Mouse (Mus musculus) retina, postnatal 7 days (tissue): ENCODE data around the gene Cdk10.
"Not testable (repeated sequence)": the region's sequence is repeated elsewhere in the genome, so short reads cannot be mapped to it uniquely, and the experiment has no call there.

ENCODE experiments used
- DNase-seq: peaks from one replicate; pipeline ENCODE4 v3.0.0-alpha.2; 2012; ENCODE audit warnings: low read depth, low spot score

Cdk10 gene

DNA sequence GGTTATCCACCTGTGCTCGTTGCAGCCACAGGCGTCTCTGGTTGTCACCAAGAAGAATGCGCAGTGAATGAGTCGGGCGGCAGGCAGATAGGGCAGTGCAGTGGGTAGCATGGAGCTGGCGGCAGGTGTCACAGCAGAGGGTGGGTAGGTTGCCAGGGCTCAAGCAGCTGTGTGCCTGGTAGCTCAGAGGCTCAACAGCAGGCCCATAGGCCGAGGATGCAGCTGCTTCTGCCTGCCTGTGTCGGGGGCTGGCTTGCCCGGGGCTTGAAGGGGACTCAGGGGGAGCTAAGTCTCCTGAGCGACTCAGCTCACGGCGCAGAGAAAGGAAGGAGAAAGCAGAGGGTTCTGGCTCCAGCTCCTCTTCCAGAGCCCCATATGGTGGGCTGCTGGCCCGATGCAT lies 8.7 kb downstream of the Cdk10 start:
- DNase-seq = no peak

DNA sequence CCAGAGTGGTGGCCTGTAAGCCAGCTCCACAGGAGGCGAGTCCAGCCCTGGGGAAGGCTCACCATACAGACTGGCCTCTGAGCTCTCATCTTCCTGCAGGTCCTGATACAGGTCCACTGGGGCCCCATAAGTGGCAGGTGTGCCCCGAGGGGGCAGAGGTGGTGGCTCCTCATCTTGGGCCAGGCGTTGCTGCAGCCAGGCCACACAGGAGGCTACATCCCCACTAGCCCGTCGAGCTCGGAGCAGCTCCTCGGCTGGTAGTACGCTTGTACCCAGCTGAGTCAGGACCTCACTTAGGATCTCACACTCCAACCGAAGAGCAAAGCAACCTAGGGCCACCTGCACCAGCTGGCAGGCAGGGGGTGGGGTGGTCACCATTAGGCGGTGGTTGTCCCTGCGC lies 9.1 kb downstream of the Cdk10 start:
- no peak for DNase-seq

DNA sequence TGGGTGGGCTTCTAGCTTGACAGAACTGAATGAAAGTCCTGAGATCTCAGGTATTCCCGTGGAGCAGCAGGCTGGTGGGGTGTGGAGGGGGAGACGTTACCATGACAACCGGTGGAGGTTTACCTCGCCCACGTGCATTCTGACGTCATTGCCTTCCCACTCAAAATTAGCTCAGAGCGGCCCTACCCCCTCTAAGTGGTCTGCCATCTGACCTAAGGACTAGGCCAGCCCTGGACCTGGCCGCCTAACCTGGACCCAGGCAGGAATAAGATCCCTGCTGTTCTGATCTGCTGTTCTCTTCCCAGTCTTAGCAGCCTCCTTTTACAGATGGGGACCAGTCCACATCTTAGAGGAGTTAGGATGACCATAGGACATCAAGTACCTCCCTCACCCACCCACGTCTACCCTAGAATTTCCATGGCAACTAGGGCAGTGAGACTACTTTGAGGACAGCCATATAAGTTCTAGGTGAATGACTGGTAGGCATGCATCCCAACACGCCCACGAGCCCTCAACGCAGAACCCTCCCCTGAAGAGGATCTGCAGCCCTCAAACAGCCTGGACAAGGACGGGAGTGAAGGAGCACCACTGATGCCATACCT lies 10.4 kb downstream of the Cdk10 start:
- DNase-seq = no peak

DNA sequence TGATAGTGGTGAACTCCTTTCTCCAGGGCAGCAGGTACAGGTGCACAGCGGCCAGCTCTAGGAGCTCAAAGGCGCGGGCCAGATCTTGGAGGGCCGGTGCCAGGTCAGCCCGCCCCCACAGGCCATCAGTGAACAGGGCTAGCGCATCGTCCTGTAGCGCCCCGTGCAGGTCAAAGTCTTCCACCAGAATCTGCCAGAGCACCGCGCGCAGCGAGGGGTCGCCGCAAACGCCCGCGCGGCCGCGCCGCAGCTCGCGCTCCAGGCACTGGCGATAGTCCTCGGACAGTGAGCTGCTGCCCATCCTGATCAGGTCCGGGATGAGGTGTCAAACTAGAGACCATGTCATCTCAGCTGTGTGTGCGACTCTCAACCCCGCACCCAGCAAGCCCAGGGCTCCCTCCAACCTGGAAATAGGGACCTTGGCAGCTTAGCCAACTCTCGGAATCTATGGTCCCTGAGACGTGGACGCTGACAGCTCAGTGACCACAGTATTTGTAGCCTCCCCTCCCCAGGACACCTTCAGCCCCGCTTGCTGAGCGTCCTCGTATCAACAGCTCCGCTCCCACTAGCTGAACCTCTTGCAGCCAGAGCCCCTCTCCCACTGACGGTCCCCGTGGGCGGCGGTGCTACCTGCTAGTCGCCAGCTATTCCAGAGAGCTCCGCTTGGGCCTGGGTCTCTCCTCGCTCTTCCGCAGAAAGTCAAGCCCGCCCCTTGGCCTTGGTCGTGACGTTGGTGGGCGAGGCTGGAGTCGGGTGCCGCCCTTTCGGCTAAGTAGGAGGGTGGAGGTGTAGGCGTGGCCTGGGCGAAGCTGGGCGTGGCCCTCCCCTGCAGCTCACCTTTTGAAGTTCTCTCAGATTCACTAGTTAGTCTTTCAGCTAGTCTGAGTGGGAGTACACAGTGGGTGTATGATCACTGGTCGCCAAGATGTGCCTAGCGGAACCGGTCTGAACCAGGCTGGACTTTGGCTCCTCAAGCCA lies 11.2 kb downstream of the Cdk10 start, which contains the start of gene Spata2l:
Gene Spata2l, minus strand, starts transcription at position 714 of the 978 bp plus-strand sequence.
- DNase-seq = peak; percentile 61

DNA sequence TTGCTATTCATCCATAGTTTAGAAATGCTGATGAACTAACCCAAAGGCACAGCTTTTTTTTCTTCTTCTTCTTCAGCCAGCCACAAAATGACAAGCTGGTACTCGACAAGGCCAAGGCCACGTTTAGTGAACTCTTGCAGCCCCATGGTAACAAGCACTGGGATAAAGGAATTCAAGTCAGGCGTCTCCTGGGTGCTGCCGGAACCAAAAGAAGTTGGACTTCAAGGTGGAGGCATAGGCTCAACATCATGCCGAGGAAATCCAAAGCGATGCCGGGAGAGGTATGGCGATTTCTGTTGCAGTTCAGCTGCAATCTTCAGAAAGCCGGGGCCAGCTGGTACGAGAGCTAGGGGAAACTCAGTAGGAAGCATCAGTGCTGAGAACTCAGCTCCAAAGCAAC lies 14.8 kb downstream of the Cdk10 start:
- DNase-seq = no peak

- DNase-seq = no peak
These were observed 17.7 kb downstream of the Cdk10 start for GRCm38 (mm10) chr8:123242107-123242923.

DNA sequence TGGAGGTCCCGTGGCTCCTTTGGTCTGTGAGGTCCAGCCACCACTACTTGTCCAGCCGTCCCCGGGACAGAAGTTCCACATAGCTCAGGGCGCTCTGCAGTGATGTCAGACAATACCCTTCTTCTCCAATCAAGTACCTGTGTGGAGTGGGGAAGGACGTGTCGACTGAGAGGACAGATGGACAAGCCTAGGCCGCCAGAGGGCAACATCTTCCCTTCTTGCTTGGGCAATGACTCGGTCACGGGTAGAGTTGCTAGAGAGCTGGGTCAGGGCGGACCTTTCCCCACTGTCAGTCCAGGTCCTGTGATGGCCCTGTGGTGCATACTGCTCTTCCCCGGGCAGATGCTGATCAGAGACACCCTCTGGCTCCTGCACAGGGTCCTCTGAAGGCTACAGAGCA lies 18.4 kb downstream of the Cdk10 start:
- no peak for DNase-seq

GRCm38 (mm10) chr8:123244382-123244781 lies 19.7 kb downstream of the Cdk10 start:
- no peak for DNase-seq

GRCm38 (mm10) chr8:123245543-123245942 lies 20.9 kb downstream of the Cdk10 start:
- DNase-seq = no peak

DNA sequence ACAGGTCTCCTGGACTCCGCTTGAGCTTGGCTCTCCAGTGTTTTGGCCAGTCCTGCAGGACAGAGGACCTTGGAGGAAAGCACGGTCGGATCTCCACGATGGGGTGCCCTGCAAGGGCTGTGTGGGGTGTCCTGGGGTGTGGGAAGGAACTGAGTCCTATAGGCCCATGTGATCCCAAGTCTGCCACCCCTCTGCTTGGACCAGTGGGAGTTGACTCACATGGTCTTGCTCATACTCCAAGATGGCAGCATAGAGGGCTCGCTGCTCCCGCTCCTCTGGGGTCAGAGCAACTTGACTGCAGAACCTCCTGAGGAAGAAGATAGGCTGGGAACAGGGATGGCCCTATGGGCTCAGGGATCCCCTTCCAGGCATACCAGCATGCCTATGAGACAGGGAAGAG lies 23.1 kb downstream of the Cdk10 start:
- DNase-seq = no peak

- DNase-seq = no peak
These were observed 24.0 kb downstream of the Cdk10 start for GRCm38 (mm10) chr8:123248596-123248995.

DNA sequence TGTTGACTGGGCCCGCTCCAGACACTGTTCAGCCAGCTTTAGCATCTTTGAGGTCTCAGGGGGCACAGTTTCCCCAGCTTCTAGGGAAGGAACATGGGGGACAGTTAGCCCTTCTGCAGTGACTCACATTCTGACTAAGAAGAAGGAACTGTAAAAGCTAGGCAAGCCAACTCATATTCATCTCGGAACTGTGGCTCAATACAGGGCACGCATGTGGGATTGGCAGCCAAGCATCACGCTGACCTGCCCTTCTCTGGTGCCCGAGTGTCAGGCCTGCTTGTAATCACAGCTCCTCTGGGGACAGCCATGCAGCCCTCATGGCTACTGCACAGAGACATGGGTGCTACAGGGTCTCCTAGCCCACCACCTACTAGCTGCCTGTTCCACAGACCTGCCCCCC lies 26.3 kb downstream of the Cdk10 start:
- DNase-seq = no peak

GRCm38 (mm10) chr8:123252925-123253324 lies 28.3 kb downstream of the Cdk10 start:
- no peak for DNase-seq

DNA sequence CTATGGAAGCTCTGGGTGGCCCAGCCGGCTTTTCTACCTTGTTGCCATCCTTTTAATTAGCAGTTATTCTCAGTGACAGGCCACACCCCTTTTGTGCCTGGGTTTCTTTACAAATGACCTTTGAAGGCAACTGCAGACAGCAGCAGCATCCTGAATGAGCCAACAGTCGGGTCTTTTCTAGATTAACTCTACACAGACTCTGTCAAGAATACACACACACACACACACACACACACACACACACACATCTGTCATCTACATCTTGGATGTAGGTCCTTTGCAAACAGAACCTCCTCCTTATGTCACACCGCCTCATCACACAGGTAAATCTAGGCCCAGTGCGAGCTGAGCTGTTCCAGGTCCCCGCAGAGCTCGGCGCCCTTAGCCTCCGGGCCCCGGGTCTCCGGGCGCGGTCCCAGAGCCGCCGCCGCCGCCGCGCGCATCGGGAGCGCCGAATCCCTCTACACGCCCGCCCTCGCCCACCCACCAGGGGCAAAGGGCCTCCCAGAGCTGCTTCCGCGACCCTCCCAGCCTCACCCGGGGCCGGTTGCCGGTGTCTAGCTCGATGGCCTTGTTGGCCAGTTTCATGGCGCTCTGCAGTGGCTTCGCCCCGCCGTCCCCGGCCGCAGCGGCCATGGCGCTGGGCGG lies 28.9 kb downstream of the Cdk10 start:
- DNase-seq = no peak

DNA sequence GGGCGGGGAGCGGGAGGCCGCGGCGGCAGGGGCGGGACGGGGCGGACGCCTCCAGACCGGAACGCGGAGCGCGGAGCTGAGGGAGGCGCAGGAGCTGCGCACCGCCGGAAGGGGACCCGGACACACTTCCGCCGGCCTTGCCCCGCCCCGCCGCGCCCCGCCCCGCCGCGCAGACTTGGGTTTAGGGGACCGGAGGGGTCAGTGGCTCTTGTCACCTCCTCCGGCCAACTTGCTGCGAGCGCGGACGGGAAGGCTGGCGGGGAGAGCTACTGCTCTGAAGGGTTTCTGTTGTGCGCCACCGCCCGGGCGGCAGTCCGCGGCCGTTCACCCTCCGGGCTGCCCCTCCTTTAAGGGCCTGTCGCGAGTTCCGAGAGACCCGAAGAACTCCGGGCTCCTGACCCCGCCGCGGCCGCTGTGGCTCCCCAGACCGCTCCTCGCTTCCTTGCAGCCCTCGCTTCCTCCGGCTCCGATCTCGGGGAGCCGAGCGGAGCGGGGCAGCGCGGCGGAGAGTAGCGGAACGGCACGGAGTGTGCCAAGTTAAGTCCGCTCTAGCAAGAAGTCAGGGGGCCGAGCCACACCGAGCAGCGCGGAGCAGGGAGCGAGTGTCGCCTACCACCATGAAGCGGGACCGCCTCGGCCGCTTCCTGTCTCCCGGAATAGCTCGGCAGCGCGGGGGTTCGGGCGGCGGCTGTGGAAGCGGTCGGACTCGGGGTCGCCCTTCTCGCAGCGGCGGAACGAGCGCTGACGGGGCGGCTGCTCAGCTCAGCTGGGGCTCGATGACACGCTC lies 29.6 kb downstream of the Cdk10 start, which contains the start of the genes Zfp276 and Vps9d1:
Gene Zfp276, plus strand, starts transcription at position 97 of the 787 bp plus-strand sequence.
Gene Vps9d1, minus strand, starts transcription at position 250 of the 787 bp plus-strand sequence.
- DNase-seq = peak; percentile 73

- no peak for DNase-seq
These were observed 30.5 kb downstream of the Cdk10 start for GRCm38 (mm10) chr8:123255170-123255569.

- no peak for DNase-seq
These were observed 32.5 kb downstream of the Cdk10 start for GRCm38 (mm10) chr8:123257114-123257513.

DNA sequence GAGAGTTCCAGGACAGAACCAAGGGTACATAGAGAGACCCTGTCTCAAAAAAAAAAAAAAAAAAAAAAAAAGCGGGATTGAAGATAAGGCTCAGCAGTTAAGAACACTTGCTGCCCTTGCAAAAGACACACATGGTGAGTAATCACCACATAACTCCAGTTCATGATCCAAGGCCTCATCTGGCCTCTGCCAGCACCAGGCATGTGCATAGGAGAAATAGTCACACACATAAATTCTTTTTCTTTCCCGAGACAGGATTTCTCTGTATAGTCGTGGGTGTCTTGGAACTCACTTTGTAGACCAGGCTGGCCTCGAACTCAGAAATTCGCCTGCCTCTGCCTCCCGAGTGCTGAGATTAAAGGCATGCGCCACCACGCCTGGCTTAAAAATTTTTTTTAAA lies 33.0 kb downstream of the Cdk10 start:
- DNase-seq = not testable (repeated sequence)

GRCm38 (mm10) chr8:123267926-123268656 lies 43.4 kb downstream of the Cdk10 start:
- DNase-seq = no peak

GRCm38 (mm10) chr8:123271147-123271546 lies 46.5 kb downstream of the Cdk10 start:
- DNase-seq = no peak
